Mouse (Mus musculus) lung, adult 2 months (tissue): ENCODE results near the gene Olfr910.

Source experiments
- CTCF ChIP-seq: fragments of 200-500 bp; IDR thresholded peaks from 2 replicates; pipeline ENCODE4 v1.5.1; 2011; ENCODE audit warnings: mild to moderate bottlenecking, low read length, control low read depth; ENCODE audit not compliant: insufficient read depth
- POLR2A ChIP-seq: fragments of 200-500 bp; IDR thresholded peaks from 2 replicates; pipeline ENCODE4 v1.6.1; 2011; ENCODE audit warnings: low read depth, mild to moderate bottlenecking, control low read depth, low read length, borderline replicate concordance; ENCODE audit errors: extremely low read depth

- TF ChIP-seq CTCF = no peak
- no peak for TF ChIP-seq POLR2A
Measured at GRCm38 (mm10) chr9:38512353-38512752, 25.3 kb upstream of the Olfr910 start.
